Mouse (Mus musculus) bone marrow, adult 2 months (tissue): ENCODE results near the gene Ttc26.

ENCODE experiments used
- CTCF ChIP-seq: fragments of 200-500 bp; IDR thresholded peaks from 2 replicates; pipeline ENCODE4 v1.5.1; 2011; ENCODE audit warnings: low read length, control low read depth; ENCODE audit not compliant: control insufficient read depth, insufficient read depth
- POLR2A ChIP-seq: fragments of 200-500 bp; IDR thresholded peaks from 2 replicates; pipeline ENCODE4 v1.6.1; 2011; ENCODE audit warnings: low read depth, mild to moderate bottlenecking, control low read depth, low read length, borderline replicate concordance; ENCODE audit not compliant: control insufficient read depth

DNA sequence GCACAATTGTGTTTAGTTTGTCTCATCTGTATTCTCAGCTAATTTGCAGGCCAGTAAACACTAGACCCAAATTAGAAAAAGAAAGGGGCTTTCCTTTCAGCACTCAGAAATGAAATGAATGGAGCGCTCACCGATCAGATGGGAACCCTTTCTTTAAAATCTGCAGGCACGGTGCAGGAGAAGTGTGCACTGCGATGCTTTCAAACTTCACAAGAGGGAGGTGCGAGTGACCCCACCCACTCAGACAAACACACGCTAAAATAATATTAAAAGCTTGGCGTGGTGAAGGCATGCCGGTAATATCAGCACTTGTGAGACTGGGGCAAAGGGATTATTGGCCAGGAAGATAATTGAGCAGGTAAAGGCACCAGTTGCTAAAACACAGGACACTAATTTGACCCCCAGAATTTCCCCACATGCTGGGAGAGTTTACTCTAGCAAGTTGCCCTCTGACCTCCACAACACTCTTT, 25.9 kb upstream of the Ttc26 start:
- TF ChIP-seq POLR2A (no peak), CTCF (no peak)
